Mouse (Mus musculus): ENCODE data around the gene Angptl6.
"Not testable (repeated sequence)": the region's sequence is repeated elsewhere in the genome, so short reads cannot be mapped to it uniquely, and the experiment has no call there.

Angptl6 gene

GRCm38 (mm10) chr9:20842211-20842610, 37.3 kb downstream of the Angptl6 start:
- no peak for DNase-seq (ENCODE audit: low read depth in 1 of 2, low spot score in 2 of 2)

- DNase-seq (ENCODE audit: low read depth in 1 of 2, low spot score in 2 of 2) = no peak
Observed at GRCm38 (mm10) chr9:20838931-20839330, 40.6 kb downstream of the Angptl6 start.

GRCm38 (mm10) chr9:20837184-20837947, 42.2 kb downstream of the Angptl6 start:
- DNase-seq (ENCODE audit: low read depth in 1 of 2, low spot score in 2 of 2) = no peak

GRCm38 (mm10) chr9:20835431-20835954, 44.0 kb downstream of the Angptl6 start:
- DNase-seq (ENCODE audit: low read depth in 1 of 2, low spot score in 2 of 2) = not testable (repeated sequence)

- no peak for DNase-seq (ENCODE audit: low read depth in 1 of 2, low spot score in 2 of 2)
Observed at GRCm38 (mm10) chr9:20834881-20835280, 44.6 kb downstream of the Angptl6 start.

- peak in 1 of 2 experiments; percentile 52 for DNase-seq (ENCODE audit: low read depth in 1 of 2, low spot score in 2 of 2)
Observed at GRCm38 (mm10) chr9:20830901-20831643, 48.5 kb downstream of the Angptl6 start.

GRCm38 (mm10) chr9:20828127-20828526, 51.4 kb downstream of the Angptl6 start:
- no peak for DNase-seq (ENCODE audit: low read depth in 1 of 2, low spot score in 2 of 2)

GRCm38 (mm10) chr9:20825781-20826180, 53.7 kb downstream of the Angptl6 start:
- DNase-seq (ENCODE audit: low read depth in 1 of 2, low spot score in 2 of 2) = no peak

Data from monocyte, adult 2 months (primary cell).